Mouse (Mus musculus) telencephalon, adult 2 months (tissue): Measurements from ENCODE around the gene Gle1.
A peak's percentile ranks its signal among the peaks of the same experiment; 100 is the strongest.

Source experiments
- DNase-seq: peaks from one replicate; pipeline ENCODE4 v3.0.0-alpha.2; 2011; ENCODE audit warnings: low read depth, low spot score

Gle1 gene

DNA sequence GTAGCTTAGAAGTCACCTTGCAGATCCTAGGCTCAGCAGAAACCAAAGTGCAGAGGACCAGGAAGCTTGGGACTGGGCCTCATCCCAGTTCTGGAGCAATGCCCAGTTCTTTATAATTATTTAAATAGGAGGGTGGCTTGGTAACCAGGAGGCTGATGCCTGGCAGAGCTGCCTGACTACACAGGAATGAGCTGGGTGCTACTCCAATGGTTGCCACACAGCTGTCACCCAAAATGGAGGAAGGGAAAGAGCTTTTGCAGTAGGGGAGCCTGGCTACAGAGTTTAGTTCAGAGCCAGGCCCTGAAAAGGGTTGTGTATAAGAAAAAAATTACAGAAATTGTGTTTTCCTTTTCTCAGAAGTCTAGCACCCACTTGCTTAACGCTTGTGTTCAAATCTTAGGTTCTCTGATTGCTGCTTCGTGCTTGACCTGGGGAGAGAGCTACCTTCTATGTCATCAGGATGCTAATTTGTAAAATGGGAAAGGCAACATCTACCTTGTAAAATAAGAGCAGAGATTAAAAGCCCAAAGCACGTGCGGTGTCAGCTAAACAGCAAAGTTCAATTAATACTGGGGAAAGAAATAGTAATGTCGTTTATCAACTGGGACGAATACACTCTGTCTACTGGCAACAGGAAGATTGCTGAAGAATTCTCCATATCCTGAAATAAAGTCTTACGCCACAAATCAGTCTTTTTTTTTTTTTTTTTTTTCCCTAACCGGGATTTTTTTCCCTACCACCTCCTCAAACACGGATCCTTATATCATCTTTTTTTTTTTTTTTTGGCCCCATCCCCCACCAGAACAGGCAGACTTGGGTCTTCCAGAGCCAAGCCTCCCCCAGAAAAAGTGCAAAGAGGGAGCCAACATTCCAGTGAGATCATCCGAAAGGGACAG, 29.4 kb downstream of the Gle1 start:
- DNase-seq: peak; percentile 57

DNA sequence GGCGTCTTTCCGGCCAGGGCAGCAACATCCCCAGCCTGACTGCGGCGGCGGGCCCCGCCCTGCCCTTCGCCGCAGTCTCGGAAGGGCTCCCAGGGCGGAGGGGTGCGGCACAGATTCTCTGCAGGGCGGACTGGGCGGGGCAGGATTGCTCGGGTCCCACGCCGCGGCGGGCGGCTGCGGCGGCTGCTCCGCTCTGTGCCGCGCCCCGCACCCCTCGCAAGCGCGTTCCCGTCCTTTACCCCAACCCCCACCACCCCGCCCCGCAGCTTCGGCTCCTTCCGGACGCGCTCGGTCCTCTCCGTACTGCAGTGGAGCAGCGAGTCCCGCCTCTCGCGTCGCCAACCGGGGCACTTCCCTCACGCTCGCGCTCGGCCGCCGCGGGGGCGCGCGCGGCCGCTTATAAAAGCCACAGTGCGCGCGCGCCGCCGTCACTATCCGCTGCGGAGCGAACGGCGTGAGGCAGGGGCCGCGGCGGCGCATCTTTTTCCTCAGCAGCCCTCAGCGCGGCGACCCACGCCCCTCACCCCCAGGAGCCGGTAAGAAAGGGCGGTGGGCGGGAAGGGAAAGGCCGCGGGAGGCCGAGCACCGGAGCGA, 30.1 kb downstream of the Gle1 start, which contains the start of gene Sptan1:
Sptan1 (plus strand) TSS at position 311 of the 594 bp plus-strand sequence.
- DNase-seq: peak; percentile 85

DNA sequence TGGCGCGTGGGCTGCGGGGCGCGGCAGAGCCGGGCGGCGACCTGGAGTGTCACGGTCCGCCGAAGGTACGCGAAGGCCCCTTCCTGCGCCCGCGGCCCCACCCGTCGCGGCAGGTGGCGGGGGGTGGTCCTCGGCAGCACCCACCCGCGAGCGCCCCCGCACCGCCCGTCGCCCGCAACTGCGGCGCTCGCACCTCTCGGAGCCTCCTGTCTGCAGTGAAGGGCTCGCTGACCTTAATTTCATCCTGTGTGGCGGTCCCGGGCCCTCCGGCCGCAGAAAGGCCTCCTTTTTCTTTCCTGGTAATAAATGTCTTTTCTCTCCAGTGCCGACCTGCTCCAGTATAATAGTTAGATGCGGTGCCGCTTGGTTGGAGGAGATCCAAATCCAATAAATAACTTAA, 30.7 kb downstream of the Gle1 start:
- no peak for DNase-seq

DNA sequence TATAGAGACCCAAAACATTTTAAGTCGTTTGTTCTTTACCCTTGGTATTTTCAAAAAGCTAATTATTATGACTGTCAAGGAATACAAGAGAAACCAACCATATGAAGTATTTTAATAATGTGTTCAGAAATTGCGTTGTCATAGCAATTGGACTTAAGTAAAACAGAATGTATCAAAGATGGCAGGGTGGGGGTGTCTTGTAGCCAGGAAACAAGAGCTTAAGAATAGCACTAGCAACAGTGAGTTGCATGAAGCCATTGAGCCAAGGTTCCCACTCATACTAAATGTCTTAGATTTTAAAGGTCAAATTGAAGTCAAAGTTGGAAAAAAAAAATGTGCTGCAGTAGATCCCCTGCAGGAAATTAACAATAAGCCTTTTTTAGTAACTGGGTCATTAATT, 31.6 kb downstream of the Gle1 start:
- DNase-seq: peak; percentile 61

DNA sequence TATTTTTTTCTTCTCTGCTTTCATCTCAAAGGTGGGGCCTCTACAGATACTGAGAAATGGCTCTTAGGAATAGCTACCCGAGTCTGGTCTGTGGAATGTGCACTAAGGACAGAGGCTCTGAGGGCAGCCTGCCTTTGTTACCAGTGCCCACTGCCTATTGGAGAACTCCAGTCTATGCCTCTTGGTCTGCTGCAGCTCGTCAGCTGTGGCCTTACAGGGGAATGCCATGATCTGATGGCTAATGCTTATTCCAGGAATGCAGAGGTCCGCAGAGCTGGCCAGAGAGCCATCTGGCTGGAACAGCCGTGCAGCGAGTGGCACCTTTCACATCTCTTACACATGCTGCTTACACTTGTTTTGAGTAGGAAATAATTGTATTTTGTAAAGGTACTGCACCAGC, 32.5 kb downstream of the Gle1 start:
- DNase-seq: no peak

DNA sequence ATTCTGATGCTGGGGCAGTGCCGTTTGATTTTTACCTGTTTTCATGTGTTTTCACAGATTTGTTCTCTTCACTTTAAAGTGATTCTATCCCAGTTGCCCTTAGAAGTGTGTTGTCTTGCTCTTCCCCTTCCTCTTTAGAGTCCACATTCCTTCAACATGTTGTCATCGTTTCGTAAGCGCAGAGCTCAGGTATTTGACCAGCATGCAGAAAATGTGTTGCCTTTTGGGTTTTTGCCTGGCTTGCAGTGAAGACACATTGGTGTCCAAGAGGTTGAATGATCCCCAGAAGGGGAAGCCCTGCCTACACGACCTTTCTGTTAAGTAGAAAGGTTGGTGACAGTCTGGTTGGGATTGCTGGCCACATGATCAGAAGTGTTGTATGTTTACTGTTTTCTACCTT, 33.4 kb downstream of the Gle1 start:
- DNase-seq: no peak

DNA sequence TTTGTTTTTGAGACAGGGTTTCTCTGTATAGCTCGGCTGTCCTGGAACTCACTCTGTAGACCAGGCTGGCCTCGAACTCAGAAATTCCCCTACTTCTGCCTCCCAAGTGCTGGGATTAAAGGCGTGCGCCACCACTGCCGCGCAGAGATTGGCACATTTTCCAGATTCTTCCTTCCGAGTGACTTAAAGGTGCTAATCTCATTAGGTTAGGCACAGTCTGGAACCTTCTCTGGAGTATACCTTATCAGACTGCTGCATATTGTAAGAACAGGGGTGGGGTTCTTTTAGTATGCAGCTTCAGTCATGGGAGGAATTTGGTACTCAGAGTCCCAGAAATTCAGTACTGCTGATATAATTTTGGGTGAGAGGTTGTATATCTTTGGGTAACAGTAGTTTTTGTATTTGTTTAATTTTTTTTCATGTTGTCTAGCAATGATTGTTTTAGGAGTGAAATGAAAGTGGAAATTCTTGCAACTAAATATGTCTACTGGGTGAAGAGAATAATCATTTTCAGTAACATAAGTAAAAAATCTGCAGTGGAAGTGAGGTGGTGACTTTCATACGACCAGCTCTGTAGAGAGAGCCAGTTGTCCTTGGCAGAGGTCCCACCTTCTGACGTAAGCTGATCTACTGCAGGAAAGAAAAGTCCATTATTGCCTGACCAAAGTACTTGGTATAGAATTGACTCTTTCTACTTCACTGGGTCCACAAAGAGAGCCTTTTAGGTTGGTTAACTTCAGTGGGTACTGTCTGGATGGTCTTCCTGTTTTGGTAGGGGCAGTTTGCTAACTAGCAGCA, 36.8 kb downstream of the Gle1 start:
- DNase-seq: peak; percentile 38

DNA sequence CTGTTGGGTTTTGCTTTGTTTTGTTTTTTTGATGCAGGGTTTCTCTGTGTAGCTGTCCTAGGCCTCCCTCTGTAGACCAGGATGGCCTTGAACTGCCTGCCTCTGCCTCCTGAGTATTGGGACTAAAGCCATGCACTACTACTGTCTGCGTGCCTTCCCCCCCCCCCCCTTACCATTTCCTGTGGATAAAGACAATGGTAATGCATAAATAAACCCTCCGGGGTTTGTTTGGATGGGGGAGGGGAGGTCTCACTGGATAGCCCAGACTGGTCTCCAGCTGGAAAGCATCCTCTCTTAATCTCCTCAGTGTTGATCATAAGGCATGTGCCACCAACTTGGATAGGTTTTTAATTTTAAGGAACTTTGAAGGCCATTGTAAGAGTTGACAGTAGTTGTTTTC, 38.3 kb downstream of the Gle1 start:
- no peak for DNase-seq

DNA sequence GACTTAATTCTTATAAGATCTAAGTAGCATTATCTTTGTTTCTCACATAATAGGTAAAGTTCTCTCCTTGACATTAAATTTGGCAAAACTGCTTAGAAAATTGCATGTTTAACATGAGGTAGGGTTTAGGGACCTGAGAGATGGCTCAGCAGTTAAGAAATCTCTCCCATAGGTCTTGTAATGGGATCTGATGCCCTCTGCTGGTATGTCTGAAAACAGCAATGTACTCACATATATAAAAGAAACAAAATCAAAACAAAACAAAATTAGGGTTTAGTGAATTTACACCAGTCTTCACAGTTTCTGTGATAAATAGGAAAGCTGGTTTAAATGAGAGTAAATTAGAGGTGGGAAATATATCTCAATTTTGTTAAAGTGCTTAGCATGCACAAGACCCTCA, 42.1 kb downstream of the Gle1 start:
- no peak for DNase-seq

DNA sequence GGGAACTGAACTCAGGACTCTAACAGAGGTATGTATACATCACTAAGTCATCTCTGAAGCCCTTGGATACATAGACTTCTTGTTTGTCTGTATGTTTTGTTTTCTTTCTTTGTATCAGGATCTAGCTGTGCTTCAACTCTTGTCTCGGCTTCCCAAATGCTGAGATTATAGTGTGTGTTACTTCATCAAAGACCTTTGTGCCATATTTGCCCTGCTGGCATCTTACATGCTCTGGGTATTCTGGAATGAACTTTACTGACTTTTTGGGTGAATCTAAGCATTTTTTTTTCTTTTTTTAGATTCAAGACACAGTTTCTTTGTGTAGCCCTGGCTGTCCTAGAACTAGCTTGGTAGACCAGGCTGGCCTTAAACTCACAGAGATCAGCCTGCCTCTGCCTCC, 45.4 kb downstream of the Gle1 start:
- DNase-seq: no peak

DNA sequence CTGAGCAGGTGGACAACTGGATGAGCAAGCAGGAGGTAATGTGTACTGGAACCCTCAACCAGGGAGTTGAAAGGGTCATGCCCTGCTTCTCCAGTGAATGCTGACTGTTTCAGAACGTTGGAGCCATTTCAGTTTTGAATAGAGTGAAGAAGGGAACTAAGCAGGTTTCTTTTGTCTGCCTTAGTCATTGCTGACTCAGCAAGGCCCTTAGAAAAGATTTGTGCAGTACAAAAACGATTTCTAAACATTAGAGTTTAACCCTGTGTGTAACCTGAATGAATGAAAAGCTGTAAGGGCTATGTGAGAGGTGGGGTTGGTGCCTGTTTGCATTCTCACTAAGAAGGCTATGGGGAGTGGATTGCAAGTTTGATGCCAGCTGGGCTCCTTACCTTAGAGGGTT, 56.7 kb downstream of the Gle1 start:
- DNase-seq: no peak

DNA sequence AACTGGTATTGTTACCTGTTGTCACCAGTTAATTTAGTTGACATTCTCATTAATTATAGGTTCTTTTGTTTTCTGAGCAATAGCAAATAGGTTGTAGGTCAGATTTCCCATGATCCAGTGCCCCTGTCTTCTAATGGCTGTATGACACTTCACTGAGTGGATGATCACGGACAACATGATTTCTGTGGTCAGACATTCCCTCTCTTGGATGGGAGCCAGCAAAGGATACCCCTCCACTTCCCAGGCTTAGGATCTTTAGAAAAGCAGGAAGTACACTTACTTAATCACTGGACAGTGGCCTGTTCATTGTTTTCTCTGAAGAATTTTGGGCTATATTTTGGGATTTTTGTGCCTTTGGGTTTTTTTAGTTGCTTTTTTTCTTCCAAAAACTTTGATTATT, 73.9 kb downstream of the Gle1 start:
- no peak for DNase-seq
